Mouse (Mus musculus) stomach, postnatal 0 days (tissue): ENCODE data around the gene S100z. TPM values are rescaled to one million over a fixed set of nuclear protein-coding genes. Genes with fewer than 3 reads are reported as not detected.

Source experiments
- ATAC-seq: fragments of 200-750 bp; cut with Nextera tagmentation; 2 replicates; pipeline ENCODE4 v1.8.0; 2017; ENCODE audit not compliant: low FRiP score, low TSS enrichment
- DNase-seq: peaks from one replicate; pipeline ENCODE4 v3.0.0-alpha.2; 2016; ENCODE audit warnings: low spot score
- H3K27ac ChIP-seq: fragments of 300-500 bp; sonication (generic); replicated peaks from 2 replicates; pipeline ENCODE4 v1.5.1; 2014; ENCODE audit warnings: mild to moderate bottlenecking, control low read depth
- H3K27me3 ChIP-seq: fragments of 300-500 bp; sonication (generic); 2 replicates; pipeline ENCODE4 v1.6.1; 2014; ENCODE audit warnings: low read length; ENCODE audit not compliant: control insufficient read depth, insufficient read depth
- H3K36me3 ChIP-seq: fragments of 300-500 bp; sonication (generic); 2 replicates; pipeline ENCODE4 v1.6.1; 2014; ENCODE audit warnings: low read length, mixed read lengths; ENCODE audit not compliant: control insufficient read depth, insufficient read depth
- H3K4me1 ChIP-seq: fragments of 300-500 bp; sonication (generic); replicated peaks from 2 replicates; pipeline ENCODE4 v1.6.1; 2014; ENCODE audit warnings: antibody characterized with exemption; ENCODE audit not compliant: control insufficient read depth, insufficient read depth
- H3K4me2 ChIP-seq: fragments of 300-500 bp; sonication (generic); replicated peaks from 2 replicates; pipeline ENCODE4 v1.6.1; 2014; ENCODE audit warnings: low read depth, mild to moderate bottlenecking, control low read depth, moderate library complexity
- H3K4me3 ChIP-seq: fragments of 300-500 bp; sonication (generic); 2 replicates; pipeline ENCODE4 v1.5.1; 2014; ENCODE audit warnings: low read depth, low read length, control low read depth
- H3K9ac ChIP-seq: fragments of 300-500 bp; sonication (generic); 2 replicates; pipeline ENCODE4 v1.6.1; 2014; ENCODE audit warnings: mild to moderate bottlenecking, low read length, control low read depth, mixed read lengths
- H3K9me3 ChIP-seq: fragments of 300-500 bp; sonication (generic); 2 replicates; pipeline ENCODE4 v1.6.1; 2016; ENCODE audit warnings: low read length; ENCODE audit not compliant: control insufficient read depth
- CTCF ChIP-seq: IDR thresholded peaks from 2 replicates; pipeline ENCODE4 v1.5.1; 2016; ENCODE audit warnings: antibody characterized with exemption, low read depth, mild to moderate bottlenecking, moderate library complexity
- EP300 ChIP-seq: optimal IDR thresholded peaks from 2 replicates; pipeline ENCODE3; 2016; ENCODE audit warnings: antibody characterized with exemption
- WGBS: fragments of 180-500 bp; shearing (Covaris S2); extraction: QIAGEN DNeasy Blood & Tissue Kit; methylation state at CpG from one replicate; pipeline ENCODE4 v1.1.7; 2014; 5-methylcytosine and 5-hydroxymethylcytosine counted together
- polyA plus RNA-seq: library from polyadenylated mRNA; unstranded; fragments of >200 nt; fragmentation: Nextera tagmentation; extraction: Ambion mirVana; gene quantifications from 2 replicates; pipeline ENCODE4 v1.2.1, GENCODE M21; 2015

The S100z gene
- polyA plus RNA-seq, 1 experiment from 2014 or later: 0.38 TPM

GRCm38 (mm10) chr13:95493296-95493695 lies 14.8 kb upstream of the S100z start:
- 42% methylated on average over 5 of the region's 5 CpGs for WGBS
- no peak for TF ChIP-seq EP300
- TF ChIP-seq CTCF: no peak
- H3K36me3 ChIP-seq: no peaks in the 10 kb centered on the region
- H3K9ac ChIP-seq: no peak overlapping the region
- peak; percentile 78 for ATAC-seq
- no peak overlapping the region for H3K4me2 ChIP-seq
- no peak overlapping the region for H3K4me3 ChIP-seq
- no peaks in the 10 kb centered on the region for H3K9me3 ChIP-seq
- H3K27ac ChIP-seq: peak overlapping the region; percentile 73
- H3K4me1 ChIP-seq: 0 out of 2 replicates have a peak, but pooled peaks cover 5% of the 10 kb centered on the region
- DNase-seq: peak; percentile 48
- no peaks in the 10 kb centered on the region for H3K27me3 ChIP-seq

DNA sequence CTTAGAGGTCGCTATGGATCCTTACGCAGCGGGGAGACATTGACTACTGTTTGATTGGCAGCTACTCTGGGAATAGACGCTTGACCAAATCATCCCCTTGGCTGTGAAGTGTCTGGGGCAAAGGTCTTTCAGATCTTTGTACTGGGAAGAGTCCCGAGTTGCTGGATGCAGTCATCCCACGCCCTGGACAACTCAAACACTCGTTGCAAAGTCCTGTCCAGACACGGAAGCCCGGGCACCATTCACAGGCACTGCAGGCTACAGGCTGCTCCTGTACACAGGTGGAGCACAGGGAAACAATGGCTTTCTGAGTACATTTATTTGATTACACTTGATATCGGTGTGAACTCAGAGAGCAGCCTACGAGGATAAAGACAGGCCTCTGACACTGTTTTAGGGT lies 12.8 kb upstream of the S100z start:
- H3K27me3 ChIP-seq: no peaks in the 10 kb centered on the region
- ATAC-seq (peak; percentile 88), DNase-seq (peak; percentile 74)
- 54% methylated on average over 11 of the region's 11 CpGs for WGBS
- no peak overlapping the region for H3K9ac ChIP-seq
- no peaks in the 10 kb centered on the region for H3K36me3 ChIP-seq
- no peak for TF ChIP-seq EP300
- TF ChIP-seq CTCF: no peak
- no peaks in the 10 kb centered on the region for H3K9me3 ChIP-seq
- H3K4me1 ChIP-seq: 0 out of 2 replicates have a peak, but pooled peaks cover 5% of the 10 kb centered on the region
- H3K27ac ChIP-seq: no peak overlapping the region
- H3K4me3 ChIP-seq: no peak overlapping the region
- H3K4me2 ChIP-seq: no peak overlapping the region

GRCm38 (mm10) chr13:95484664-95485063 lies 6.1 kb upstream of the S100z start:
- DNase-seq (no peak), ATAC-seq (no peak)
- Histone ChIP-seq H3K4me1 (no peaks in the 10 kb centered on the region), H3K4me3 (no peak overlapping the region), H3K9ac (no peak overlapping the region), H3K9me3 (no peaks in the 10 kb centered on the region), H3K27ac (no peak overlapping the region), H3K27me3 (no peaks in the 10 kb centered on the region), H3K4me2 (no peak overlapping the region), H3K36me3 (no peaks in the 10 kb centered on the region)
- 23% methylated on average over 5 of the region's 5 CpGs for WGBS
- TF ChIP-seq EP300: no peak

DNA sequence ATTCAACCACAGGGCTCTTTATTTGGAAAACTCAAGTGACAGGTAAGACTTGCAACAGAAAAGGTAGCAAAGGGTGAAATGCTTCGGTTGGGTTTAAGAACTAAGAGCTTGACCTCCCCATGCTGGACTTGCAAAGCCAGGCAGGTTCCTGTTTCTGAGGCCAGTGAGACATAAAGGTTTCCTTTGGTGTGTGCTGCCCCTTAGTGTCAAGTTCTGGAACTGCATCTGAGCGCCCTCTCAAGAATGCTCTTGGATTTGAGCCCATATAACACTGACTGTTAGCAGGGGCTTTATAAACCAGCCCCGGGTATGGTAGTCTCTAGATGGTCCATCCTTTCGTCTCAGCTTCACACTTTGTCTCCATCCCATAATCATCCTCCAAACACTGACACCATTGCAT lies 2.9 kb upstream of the S100z start:
- Histone ChIP-seq H3K27me3 (no peaks in the 10 kb centered on the region), H3K4me1 (no peaks in the 10 kb centered on the region), H3K4me3 (no peak overlapping the region), H3K27ac (no peak overlapping the region), H3K36me3 (no peaks in the 10 kb centered on the region), H3K9me3 (no peaks in the 10 kb centered on the region), H3K4me2 (no peak overlapping the region), H3K9ac (no peak overlapping the region)
- ATAC-seq (peak; percentile 64; the same call in 1 of the 2 replicates), DNase-seq (peak; percentile 81)
- TF ChIP-seq CTCF (peak; percentile 90), EP300 (no peak)
- WGBS: 11% methylated on average over 4 of the region's 4 CpGs

DNA sequence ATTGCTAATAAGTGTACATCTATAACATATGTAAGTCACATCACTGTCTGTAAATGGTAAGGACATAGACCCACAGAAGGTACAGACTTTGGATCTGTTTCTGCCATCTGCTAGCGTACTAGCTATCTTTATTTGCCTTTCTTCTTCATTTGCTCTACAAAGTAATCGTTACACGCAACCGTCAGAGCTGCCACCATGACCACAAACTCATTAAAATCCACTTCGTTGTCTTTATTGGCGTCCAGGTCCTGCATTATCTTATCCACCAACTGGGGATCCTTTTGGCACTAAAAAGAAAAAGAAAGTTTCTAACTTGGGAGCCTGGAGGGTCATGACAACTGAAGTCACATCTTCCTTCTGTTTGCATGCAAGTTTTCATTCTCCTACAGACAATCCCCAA lies 1.3 kb downstream of the S100z start:
- DNase-seq (no peak), ATAC-seq (no peak)
- Histone ChIP-seq H3K9me3 (no peaks in the 10 kb centered on the region), H3K4me1 (no peaks in the 10 kb centered on the region), H3K9ac (no peak overlapping the region), H3K27me3 (no peaks in the 10 kb centered on the region), H3K4me2 (no peak overlapping the region), H3K4me3 (no peak overlapping the region), H3K27ac (no peak overlapping the region), H3K36me3 (no peaks in the 10 kb centered on the region)
- no peak for TF ChIP-seq EP300
- TF ChIP-seq CTCF: no peak
- 74% methylated on average over 6 of the region's 6 CpGs for WGBS

GRCm38 (mm10) chr13:95475124-95475523 lies 3.4 kb downstream of the S100z start:
- Histone ChIP-seq H3K9me3 (no peaks in the 10 kb centered on the region), H3K27ac (no peak overlapping the region), H3K36me3 (no peaks in the 10 kb centered on the region), H3K4me2 (no peak overlapping the region), H3K4me3 (no peak overlapping the region), H3K9ac (no peak overlapping the region), H3K27me3 (no peaks in the 10 kb centered on the region), H3K4me1 (no peaks in the 10 kb centered on the region)
- no peak for ATAC-seq
- TF ChIP-seq EP300: no peak
- no peak for TF ChIP-seq CTCF
- DNase-seq: no peak
- 24% methylated on average over 7 of the region's 7 CpGs for WGBS
